Mouse (Mus musculus) megakaryocyte, embryonic 14.5 days (primary cell): ENCODE data around the gene Myom1. TPM values are rescaled to one million over a fixed set of nuclear protein-coding genes. Genes with fewer than 3 reads are reported as not detected.

Experiments used
- H3K27me3 ChIP-seq: replicated peaks from 2 replicates; pipeline ENCODE3; 2012; ENCODE audit warnings: inconsistent platforms
- H3K36me3 ChIP-seq: replicated peaks from 2 replicates; pipeline ENCODE3; 2012; ENCODE audit warnings: low read length, inconsistent platforms, mixed read lengths
- H3K4me1 ChIP-seq: 2 replicates; pipeline ENCODE4 v1.6.1; 2012; ENCODE audit warnings: inconsistent platforms
- H3K4me3 ChIP-seq: replicated peaks from 2 replicates; pipeline ENCODE3; 2012; ENCODE audit warnings: moderate library complexity, mild to moderate bottlenecking, inconsistent platforms
- H3K9me3 ChIP-seq: 2 replicates; pipeline ENCODE4 v1.6.1; 2012; ENCODE audit warnings: inconsistent platforms
- FLI1 ChIP-seq: IDR thresholded peaks from 2 replicates; pipeline ENCODE4 v1.6.1; 2012; ENCODE audit warnings: low read length, inconsistent platforms, mixed read lengths
- GATA1 ChIP-seq: IDR thresholded peaks from 3 replicates; pipeline ENCODE4 v1.6.1; 2012; ENCODE audit warnings: mixed read lengths, low read length, inconsistent platforms, borderline replicate concordance
- polyA plus RNA-seq: library from polyadenylated mRNA; stranded (reverse); fragments of >175 nt; gene quantifications from 2 replicates; pipeline ENCODE4 v1.2.3, GENCODE M21; 2012; ENCODE audit warnings: low replicate concordance; ENCODE audit not compliant: insufficient read depth

Gene Myom1
- polyA plus RNA-seq, 1 experiment, result 12.3 TPM

DNA sequence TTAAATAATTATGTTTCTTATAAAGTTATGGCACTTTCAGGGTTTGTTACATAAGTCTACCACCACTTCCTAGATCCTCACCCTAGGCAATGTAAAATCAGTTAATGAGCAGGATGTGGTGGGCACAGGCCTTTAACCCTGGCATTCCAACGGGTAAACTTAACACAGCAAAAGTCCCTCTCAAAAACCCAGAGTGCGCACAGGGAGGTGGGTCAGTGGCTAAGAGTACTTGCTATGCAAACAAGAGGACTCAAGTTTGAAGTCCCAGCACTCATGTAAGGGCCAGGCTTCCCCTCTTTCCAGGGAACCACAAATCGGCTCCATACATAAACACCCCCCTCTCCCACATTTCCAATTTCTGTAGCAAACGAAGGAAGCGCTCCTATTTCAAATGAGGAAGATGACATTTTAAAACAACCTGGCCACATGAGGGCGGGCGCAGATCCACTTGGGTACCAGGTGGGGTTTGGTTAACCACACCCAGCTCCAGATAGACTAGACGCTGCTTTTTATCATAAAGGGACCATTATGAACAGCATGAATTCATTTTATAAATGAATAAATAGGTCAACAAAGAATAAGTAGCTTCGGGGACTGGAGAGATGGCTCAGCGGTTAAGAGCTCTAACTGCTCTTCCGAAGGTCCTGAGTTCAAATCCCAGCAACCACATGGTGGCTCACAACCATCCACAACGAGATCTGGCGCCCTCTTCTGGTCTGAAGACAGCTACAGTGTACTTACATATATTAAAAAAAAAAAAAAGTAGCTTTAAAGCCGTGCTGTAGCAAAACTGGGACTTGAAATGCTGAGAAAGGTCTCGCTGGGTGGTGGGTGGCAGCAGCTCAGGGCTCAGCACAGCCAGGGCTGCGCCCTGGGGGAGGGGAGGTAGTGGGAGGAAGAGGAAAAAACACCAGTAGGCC, 10.5 kb upstream of the Myom1 start:
- peaks cover 81% of the 10 kb centered on the region for H3K36me3 ChIP-seq
- H3K9me3 ChIP-seq, result no peaks in the 10 kb centered on the region
- H3K4me1 ChIP-seq, result peaks cover 72% of the 10 kb centered on the region
- TF ChIP-seq GATA1 (no peak), FLI1 (no peak)
- no peaks in the 10 kb centered on the region for H3K27me3 ChIP-seq
- H3K4me3 ChIP-seq, result peak overlapping the region; percentile 95

- Histone ChIP-seq H3K36me3 (peaks cover 78% of the 10 kb centered on the region), H3K27me3 (no peaks in the 10 kb centered on the region), H3K4me1 (peaks cover 77% of the 10 kb centered on the region), H3K9me3 (no peaks in the 10 kb centered on the region), H3K4me3 (no peak overlapping the region)
- TF ChIP-seq GATA1 (no peak), FLI1 (no peak)
Measured at GRCm38 (mm10) chr17:70992662-70993061, 9.8 kb upstream of the Myom1 start.

DNA sequence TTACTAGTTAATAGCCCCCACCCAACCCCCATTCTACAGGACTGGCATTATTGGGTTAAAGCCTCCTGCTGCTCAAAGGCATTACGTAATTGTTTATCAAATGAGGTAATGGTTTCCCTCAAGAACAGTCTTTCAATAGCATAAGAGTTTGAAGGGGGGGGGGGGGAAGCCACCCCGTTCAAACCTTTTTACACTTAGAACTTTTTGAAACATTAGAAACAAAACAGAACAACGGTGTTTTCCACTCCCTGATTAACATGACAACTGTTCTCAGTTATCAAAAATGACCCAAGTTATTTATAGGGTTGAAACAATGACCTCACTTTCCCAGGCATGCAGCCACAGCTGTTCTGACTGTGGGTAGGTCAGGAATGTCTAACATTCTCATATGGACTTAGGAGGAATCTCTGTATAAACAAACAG, 9.0 kb upstream of the Myom1 start:
- TF ChIP-seq GATA1 (no peak), FLI1 (no peak)
- H3K9me3 ChIP-seq, result no peaks in the 10 kb centered on the region
- peaks cover 71% of the 10 kb centered on the region for H3K36me3 ChIP-seq
- H3K27me3 ChIP-seq, result no peaks in the 10 kb centered on the region
- peaks cover 79% of the 10 kb centered on the region for H3K4me1 ChIP-seq
- H3K4me3 ChIP-seq, result no peak overlapping the region

GRCm38 (mm10) chr17:70994671-70995070, 7.8 kb upstream of the Myom1 start:
- H3K36me3 ChIP-seq, result peaks cover 67% of the 10 kb centered on the region
- H3K27me3 ChIP-seq, result no peaks in the 10 kb centered on the region
- no peak for TF ChIP-seq GATA1
- TF ChIP-seq FLI1, result no peak
- no peaks in the 10 kb centered on the region for H3K9me3 ChIP-seq
- peaks cover 77% of the 10 kb centered on the region for H3K4me1 ChIP-seq
- H3K4me3 ChIP-seq, result peak overlapping the region; percentile 21

DNA sequence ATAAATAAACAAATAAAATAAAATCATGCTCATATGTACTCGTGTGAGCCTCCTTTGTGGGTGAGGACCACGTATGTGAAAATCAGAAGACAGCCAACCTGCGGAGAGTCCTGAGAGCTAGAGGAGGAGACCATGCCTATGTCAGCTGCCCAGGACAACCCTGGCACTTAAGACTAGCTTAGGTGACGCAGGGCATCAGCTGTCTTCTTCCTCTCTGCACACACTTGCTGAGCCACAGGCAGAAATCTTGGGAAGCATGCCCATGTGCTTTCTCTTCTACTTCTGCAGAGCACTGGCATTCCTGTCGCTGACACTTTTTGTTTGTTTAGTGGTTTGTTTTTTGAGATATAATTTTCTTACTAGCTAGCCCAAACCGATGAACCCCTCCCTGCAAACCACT, 6.9 kb upstream of the Myom1 start:
- no peaks in the 10 kb centered on the region for H3K9me3 ChIP-seq
- no peak for TF ChIP-seq FLI1
- no peak for TF ChIP-seq GATA1
- peaks cover 79% of the 10 kb centered on the region for H3K4me1 ChIP-seq
- no peak overlapping the region for H3K4me3 ChIP-seq
- H3K27me3 ChIP-seq, result no peaks in the 10 kb centered on the region
- peaks cover 75% of the 10 kb centered on the region for H3K36me3 ChIP-seq

DNA sequence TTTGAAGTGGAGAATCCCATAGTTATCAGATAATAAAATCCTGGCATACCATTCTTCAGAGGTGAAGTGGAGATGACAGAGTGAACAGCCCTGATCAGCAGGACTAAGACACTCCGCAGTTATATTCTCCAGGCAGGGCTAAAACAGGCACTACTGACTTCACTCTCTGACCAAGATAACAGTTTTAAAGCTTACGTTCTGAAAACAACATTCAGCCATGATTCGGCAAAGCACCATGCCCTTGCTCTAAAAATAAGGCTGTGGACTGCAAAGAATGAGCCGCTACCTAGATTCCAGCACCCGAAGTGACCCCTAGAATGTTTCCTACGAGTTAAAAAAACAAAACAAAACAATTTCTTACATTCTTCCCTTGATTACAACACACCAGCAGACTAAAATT, 4.6 kb upstream of the Myom1 start:
- H3K4me3 ChIP-seq, result peak overlapping the region; percentile 79
- H3K36me3 ChIP-seq, result peaks cover 60% of the 10 kb centered on the region
- H3K9me3 ChIP-seq, result no peaks in the 10 kb centered on the region
- H3K4me1 ChIP-seq, result peaks cover 64% of the 10 kb centered on the region
- TF ChIP-seq GATA1 (no peak), FLI1 (no peak)
- H3K27me3 ChIP-seq, result no peaks in the 10 kb centered on the region

- TF ChIP-seq GATA1, result no peak
- no peak for TF ChIP-seq FLI1
- Histone ChIP-seq H3K9me3 (no peaks in the 10 kb centered on the region), H3K4me1 (peaks cover 70% of the 10 kb centered on the region), H3K36me3 (peaks cover 54% of the 10 kb centered on the region), H3K4me3 (peak overlapping the region; percentile 81), H3K27me3 (no peaks in the 10 kb centered on the region)
Measured at GRCm38 (mm10) chr17:70998400-70998975, 3.9 kb upstream of the Myom1 start.

DNA sequence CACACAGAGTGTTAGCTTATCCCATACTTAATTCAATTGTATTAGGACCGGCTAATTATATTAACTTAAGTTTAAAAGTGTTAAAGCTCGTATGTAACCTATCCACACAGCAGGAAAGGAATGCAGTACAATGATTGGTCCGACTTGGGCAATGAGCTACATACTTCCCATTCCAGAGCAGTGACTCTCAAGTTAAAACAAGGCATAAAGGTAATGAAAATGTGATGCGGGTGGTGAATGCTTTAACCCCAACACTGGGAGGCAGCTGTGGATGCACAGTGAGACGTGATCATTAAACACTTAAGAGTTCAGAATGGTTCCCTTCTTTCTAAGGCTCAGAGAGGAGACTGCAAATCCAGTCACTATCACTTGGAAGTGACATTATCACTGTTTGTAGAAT, 3.2 kb upstream of the Myom1 start:
- peaks cover 70% of the 10 kb centered on the region for H3K4me1 ChIP-seq
- no peaks in the 10 kb centered on the region for H3K9me3 ChIP-seq
- peaks cover 47% of the 10 kb centered on the region for H3K36me3 ChIP-seq
- no peaks in the 10 kb centered on the region for H3K27me3 ChIP-seq
- no peak for TF ChIP-seq GATA1
- no peak for TF ChIP-seq FLI1
- peak overlapping the region; percentile 56 for H3K4me3 ChIP-seq

GRCm38 (mm10) chr17:71000255-71000654, 2.2 kb upstream of the Myom1 start:
- H3K27me3 ChIP-seq, result no peaks in the 10 kb centered on the region
- peaks cover 36% of the 10 kb centered on the region for H3K36me3 ChIP-seq
- H3K4me1 ChIP-seq, result peaks cover 64% of the 10 kb centered on the region
- H3K4me3 ChIP-seq, result peak overlapping the region; percentile 99
- TF ChIP-seq FLI1, result no peak
- TF ChIP-seq GATA1, result no peak
- no peaks in the 10 kb centered on the region for H3K9me3 ChIP-seq

- H3K27me3 ChIP-seq, result no peaks in the 10 kb centered on the region
- peaks cover 57% of the 10 kb centered on the region for H3K4me1 ChIP-seq
Measured at GRCm38 (mm10) chr17:71001067-71001466, 1.4 kb upstream of the Myom1 start.

More at GRCm38 (mm10) chr17:71001067-71001466, 1.4 kb upstream of the Myom1 start:
- peaks cover 28% of the 10 kb centered on the region for H3K36me3 ChIP-seq
- H3K9me3 ChIP-seq, result no peaks in the 10 kb centered on the region
- peak overlapping the region; percentile 99 for H3K4me3 ChIP-seq
- TF ChIP-seq GATA1, result no peak
- TF ChIP-seq FLI1, result no peak
